Mouse (Mus musculus): ENCODE data around the gene Mapk13.

DNA sequence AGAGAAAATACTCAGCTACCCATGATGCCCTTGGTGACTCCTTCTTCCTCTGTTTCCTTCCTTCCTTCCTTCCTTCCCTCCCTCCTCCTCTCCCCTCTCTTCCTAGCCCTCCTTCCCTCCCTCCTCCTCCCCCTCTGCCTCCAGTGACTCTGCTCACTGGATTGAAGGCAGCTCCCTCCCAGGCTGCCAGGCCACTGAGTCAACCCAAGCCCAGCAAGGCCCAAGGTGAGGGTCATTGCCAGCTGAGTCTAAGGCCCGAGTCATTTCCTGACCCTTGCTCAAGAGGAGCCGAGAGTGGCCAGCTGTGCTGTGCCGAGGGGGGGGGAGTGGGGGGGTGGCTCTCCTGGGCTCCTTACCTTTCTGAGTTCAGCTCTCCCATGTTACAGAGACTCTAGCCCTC lies 2.9 kb upstream of the Mapk13 start:
- TF ChIP-seq CTCF (IDR thresholded peaks at IDR 0.05; ENCODE audit: low read depth) = no peak
- no peak for TF ChIP-seq EP300 (optimal IDR thresholded peaks at IDR 0.05)
